Mouse (Mus musculus): ENCODE measurements around the gene Prpf8. TPM values are rescaled to one million over a fixed set of nuclear protein-coding genes. Genes with fewer than 3 reads are reported as not detected.

Gene Prpf8
- polyA plus RNA-seq, 1 experiment from 2014 or later: 41.3 TPM

DNA sequence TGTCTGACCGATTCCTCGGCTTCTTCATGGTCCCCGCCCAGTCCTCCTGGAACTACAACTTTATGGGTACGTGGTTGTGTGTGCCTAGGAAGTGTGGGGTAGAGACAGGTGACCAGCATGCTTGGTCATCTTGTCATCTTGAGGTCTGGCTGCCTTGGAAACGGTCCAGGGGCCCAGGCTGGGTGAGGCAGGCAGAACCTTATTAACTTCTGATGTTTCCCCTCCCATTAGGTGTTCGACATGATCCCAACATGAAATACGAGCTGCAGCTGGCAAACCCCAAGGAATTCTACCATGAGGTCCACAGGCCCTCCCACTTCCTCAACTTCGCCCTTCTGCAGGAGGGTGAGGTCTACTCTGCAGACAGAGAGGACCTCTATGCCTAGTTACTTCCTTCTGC is 22.3 kb downstream of the Prpf8 start:
- Histone ChIP-seq H3K9ac (peak overlapping the region; percentile 78; the same call in 1 of the 2 replicates), H3K4me2 (no peak overlapping the region), H3K27ac (ENCODE audit: poor library complexity, severe bottlenecking) (peak overlapping the region; percentile 88), H3K9me3 (replicated peaks) (no peaks in the 10 kb centered on the region), H3K4me3 (no peak overlapping the region), H3K36me3 (peaks cover 50% of the 10 kb centered on the region), H3K27me3 (replicated peaks) (no peaks in the 10 kb centered on the region), H3K4me1 (replicated peaks) (peaks cover 26% of the 10 kb centered on the region)
- 73% methylated on average over 8 of the region's 8 CpGs for WGBS
- no peak for ATAC-seq (ENCODE audit: insufficient number of reproducible peaks, low FRiP score)

DNA sequence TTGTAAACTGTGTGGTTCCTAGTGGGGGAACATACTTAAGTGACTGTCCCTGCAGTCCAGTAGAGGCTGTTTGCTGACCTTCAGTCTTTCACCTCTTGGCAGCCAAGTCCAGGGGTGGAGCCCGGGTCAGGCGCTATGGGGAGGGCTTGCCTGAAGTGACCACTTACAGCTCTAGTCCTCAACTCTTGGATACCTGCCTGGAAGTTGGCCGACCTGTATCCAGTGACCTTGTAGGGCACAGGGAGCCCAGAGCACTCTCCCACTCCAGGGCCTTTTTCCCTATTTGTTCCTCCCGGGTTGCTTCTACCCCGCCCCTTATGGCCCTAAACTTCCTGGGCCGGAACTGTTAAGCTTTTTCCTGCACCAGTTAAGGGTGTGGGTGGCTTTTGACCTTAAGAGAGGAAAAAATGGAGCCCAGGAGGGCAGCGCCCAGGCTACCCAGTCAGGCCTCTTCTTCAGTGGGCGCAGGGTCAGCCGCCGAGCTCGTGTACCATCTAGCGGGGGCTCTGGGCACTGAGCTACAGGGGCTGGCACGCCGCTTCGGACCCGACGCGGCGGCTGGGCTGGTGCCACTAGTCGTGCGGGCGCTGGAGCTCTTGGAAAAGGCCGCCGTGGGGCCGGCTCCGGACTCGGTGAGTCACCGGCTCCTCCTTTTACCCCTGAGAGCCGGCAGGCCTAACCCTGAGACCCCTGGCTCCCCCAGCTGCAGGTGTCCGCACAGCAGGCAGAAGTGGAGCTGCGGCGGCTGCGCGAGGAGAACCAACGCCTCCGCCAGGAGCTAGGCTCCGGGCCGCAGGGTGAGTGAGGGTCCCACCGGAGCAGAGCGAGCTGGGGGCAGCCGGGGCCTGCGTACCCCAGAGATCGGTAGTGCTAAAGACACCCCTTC is 23.4 kb downstream of the Prpf8 start, which contains the start of gene Rilp:
TSS of gene Rilp (plus strand) at position 354 of the 886 bp plus-strand sequence.
- no peaks in the 10 kb centered on the region for H3K27me3 ChIP-seq (replicated peaks)
- H3K9me3 ChIP-seq (replicated peaks): no peaks in the 10 kb centered on the region
- H3K36me3 ChIP-seq: peaks cover 40% of the 10 kb centered on the region
- peak; percentile 78 for ATAC-seq (ENCODE audit: insufficient number of reproducible peaks, low FRiP score)
- H3K9ac ChIP-seq: peak within 1 kb of the TSS; percentile 78
- peak within 1 kb of the TSS; percentile 57 for H3K4me3 ChIP-seq
- peak within 1 kb of the TSS; percentile 96 for H3K4me2 ChIP-seq
- peaks cover 29% of the 10 kb centered on the region for H3K4me1 ChIP-seq (replicated peaks)
- H3K27ac ChIP-seq (ENCODE audit: poor library complexity, severe bottlenecking): peak within 1 kb of the TSS; percentile 88
- WGBS: under 1% methylated on average over 43 of the region's 43 CpGs

DNA sequence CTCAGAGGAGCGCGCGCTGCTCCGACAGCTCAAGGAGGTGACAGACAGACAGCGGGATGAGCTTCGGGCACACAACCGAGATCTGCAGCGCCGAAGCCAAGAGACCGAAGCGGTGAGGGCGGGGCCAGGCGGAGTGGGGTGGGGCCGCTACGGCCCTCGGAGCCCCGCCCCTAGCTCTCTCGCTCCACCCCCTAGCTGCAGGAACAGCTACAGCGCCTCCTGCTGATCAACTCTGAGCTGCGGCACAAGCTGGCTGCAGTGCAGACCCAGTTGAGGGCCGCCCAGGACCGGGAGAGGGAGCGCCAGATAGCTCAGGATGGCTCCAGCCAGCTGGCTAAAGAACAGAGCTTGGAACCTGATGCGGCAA is 24.0 kb downstream of the Prpf8 start:
- Histone ChIP-seq H3K36me3 (peaks cover 40% of the 10 kb centered on the region), H3K9me3 (replicated peaks) (no peaks in the 10 kb centered on the region), H3K27ac (ENCODE audit: poor library complexity, severe bottlenecking) (peak overlapping the region; percentile 88; the same call in 1 of the 2 replicates), H3K4me3 (peak overlapping the region; percentile 57), H3K4me2 (peak overlapping the region; percentile 96), H3K9ac (peak overlapping the region; percentile 78), H3K4me1 (replicated peaks) (peaks cover 29% of the 10 kb centered on the region), H3K27me3 (replicated peaks) (no peaks in the 10 kb centered on the region)
- 4% methylated on average over 23 of the region's 24 CpGs for WGBS
- ATAC-seq (ENCODE audit: insufficient number of reproducible peaks, low FRiP score): peak; percentile 88

DNA sequence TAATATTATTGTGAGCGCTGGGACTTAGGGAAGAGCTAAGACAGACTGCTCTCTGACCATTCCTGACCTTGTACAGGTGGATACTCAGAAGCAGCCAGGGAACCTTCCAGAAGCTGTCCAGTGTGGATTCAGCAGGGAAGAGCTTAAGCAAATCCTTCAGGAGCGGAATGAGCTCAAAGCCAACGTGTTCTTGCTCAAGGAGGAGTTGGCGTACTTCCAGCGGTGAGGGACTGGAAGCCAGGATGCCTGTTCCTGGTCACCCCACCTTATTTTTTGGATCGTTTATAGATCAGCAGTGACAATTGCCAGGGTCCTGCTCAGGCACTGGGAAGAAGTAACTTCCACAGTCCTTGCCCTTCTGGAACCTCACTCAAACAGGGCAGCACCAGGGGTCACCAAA is 24.6 kb downstream of the Prpf8 start:
- H3K4me2 ChIP-seq: no peak overlapping the region
- no peaks in the 10 kb centered on the region for H3K9me3 ChIP-seq (replicated peaks)
- no peak for ATAC-seq (ENCODE audit: insufficient number of reproducible peaks, low FRiP score)
- H3K27ac ChIP-seq (ENCODE audit: poor library complexity, severe bottlenecking): no peak overlapping the region
- no peak overlapping the region for H3K9ac ChIP-seq
- H3K27me3 ChIP-seq (replicated peaks): no peaks in the 10 kb centered on the region
- H3K4me1 ChIP-seq (replicated peaks): peaks cover 29% of the 10 kb centered on the region
- H3K36me3 ChIP-seq: peaks cover 34% of the 10 kb centered on the region
- H3K4me3 ChIP-seq: no peak overlapping the region
- WGBS: 79% methylated on average over 6 of the region's 6 CpGs

DNA sequence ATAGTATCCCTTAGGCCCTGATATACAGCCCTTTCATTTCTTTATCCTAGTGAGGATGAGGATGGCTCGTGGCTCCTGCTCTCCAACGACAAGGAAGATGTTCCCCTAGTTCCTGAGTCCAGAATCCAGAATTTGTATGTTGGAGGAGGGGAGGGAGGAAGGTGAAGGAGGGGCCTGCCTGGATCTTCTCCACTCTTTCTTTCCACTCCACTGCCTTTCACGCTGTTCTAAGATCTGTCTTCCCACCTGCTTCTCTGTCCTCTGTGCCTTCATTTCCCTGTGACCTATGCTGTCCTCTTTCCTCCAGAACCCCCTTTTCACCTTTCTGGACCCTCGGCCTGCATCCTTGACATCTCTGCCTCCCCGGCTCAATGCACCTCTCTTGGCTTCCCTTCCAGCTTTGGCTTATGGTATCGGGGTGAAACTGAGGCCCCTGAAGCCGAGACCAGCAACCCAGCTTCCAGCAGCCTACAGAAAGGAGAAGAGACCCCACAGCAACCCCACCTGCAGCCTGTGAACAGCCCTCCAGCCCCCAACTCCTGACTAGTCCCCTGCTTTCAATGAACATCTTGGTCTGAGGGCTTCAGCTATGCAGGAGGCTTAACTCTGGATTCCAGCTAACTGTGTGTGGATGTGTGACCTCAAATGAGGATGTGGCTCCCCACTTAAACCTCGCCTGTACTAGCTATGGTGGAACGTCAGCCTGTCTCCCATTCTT is 25.8 kb downstream of the Prpf8 start:
- 74% methylated on average over 9 of the region's 9 CpGs for WGBS
- Histone ChIP-seq H3K27me3 (replicated peaks) (no peaks in the 10 kb centered on the region), H3K4me1 (replicated peaks) (peaks cover 29% of the 10 kb centered on the region), H3K36me3 (peaks cover 30% of the 10 kb centered on the region), H3K4me2 (no peak overlapping the region), H3K9me3 (replicated peaks) (no peaks in the 10 kb centered on the region), H3K4me3 (no peak overlapping the region), H3K27ac (ENCODE audit: poor library complexity, severe bottlenecking) (no peak overlapping the region), H3K9ac (no peak overlapping the region; the same call in 1 of the 2 replicates)
- ATAC-seq (ENCODE audit: insufficient number of reproducible peaks, low FRiP score): no peak

DNA sequence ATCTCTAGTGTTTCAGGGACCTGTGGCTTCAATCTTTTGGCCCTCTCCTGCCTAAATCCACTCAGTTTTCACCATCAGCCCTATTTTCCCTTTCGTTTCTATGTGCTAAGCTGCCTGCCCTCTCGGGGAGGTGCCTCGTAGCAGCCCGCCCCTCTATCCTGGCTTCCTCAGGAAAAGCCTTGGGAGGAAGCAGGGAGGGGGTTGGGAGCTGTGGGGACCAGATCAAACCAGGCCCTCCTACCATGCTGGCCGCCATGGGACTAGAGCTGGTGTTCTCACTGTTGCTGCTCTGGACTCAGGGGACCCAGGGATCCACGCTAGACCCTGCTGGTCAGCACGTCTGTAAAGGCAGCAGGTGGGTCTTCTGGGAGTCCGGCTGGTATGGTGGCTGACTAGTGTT is 26.7 kb downstream of the Prpf8 start, which contains the start of gene Scarf1:
TSS of gene Scarf1 (plus strand) at position 205 of the 400 bp plus-strand sequence.
- peak within 1 kb of the TSS; percentile 45 for H3K4me3 ChIP-seq
- H3K9ac ChIP-seq: peak within 1 kb of the TSS; percentile 49
- peaks cover 29% of the 10 kb centered on the region for H3K4me1 ChIP-seq (replicated peaks)
- no peaks in the 10 kb centered on the region for H3K27me3 ChIP-seq (replicated peaks)
- peak within 1 kb of the TSS; percentile 61 for H3K4me2 ChIP-seq
- 50% methylated on average over 8 of the region's 8 CpGs for WGBS
- H3K27ac ChIP-seq (ENCODE audit: poor library complexity, severe bottlenecking): peak within 1 kb of the TSS; percentile 39
- H3K9me3 ChIP-seq (replicated peaks): no peaks in the 10 kb centered on the region
- peak; percentile 39; the same call in 1 of the 2 replicates for ATAC-seq (ENCODE audit: insufficient number of reproducible peaks, low FRiP score)
- peaks cover 21% of the 10 kb centered on the region for H3K36me3 ChIP-seq

DNA sequence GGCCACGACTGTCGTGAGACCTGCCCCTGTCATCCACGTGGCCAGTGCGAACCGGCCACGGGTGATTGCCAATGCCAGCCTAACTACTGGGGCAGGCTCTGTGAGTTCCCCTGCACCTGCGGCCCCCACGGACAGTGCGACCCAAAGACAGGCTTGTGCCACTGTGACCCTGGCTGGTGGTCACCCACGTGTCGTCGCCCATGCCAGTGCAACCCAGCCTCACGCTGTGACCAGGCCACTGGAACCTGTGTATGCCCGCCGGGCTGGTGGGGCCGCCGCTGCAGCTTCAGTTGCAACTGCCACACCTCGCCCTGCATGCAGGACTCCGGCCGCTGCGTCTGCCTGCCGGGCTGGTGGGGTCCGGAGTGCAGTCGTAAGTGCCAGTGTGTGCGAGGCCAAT is 28.6 kb downstream of the Prpf8 start:
- WGBS: 90% methylated on average over 25 of the region's 25 CpGs
- Histone ChIP-seq H3K36me3 (0 out of 2 replicates have a peak, but pooled peaks cover 9% of the 10 kb centered on the region), H3K4me2 (no peak overlapping the region), H3K9ac (no peak overlapping the region), H3K4me1 (replicated peaks) (peaks cover 11% of the 10 kb centered on the region), H3K27ac (ENCODE audit: poor library complexity, severe bottlenecking) (no peak overlapping the region), H3K9me3 (replicated peaks) (no peaks in the 10 kb centered on the region), H3K27me3 (replicated peaks) (no peaks in the 10 kb centered on the region), H3K4me3 (no peak overlapping the region)
- ATAC-seq (ENCODE audit: insufficient number of reproducible peaks, low FRiP score): no peak

DNA sequence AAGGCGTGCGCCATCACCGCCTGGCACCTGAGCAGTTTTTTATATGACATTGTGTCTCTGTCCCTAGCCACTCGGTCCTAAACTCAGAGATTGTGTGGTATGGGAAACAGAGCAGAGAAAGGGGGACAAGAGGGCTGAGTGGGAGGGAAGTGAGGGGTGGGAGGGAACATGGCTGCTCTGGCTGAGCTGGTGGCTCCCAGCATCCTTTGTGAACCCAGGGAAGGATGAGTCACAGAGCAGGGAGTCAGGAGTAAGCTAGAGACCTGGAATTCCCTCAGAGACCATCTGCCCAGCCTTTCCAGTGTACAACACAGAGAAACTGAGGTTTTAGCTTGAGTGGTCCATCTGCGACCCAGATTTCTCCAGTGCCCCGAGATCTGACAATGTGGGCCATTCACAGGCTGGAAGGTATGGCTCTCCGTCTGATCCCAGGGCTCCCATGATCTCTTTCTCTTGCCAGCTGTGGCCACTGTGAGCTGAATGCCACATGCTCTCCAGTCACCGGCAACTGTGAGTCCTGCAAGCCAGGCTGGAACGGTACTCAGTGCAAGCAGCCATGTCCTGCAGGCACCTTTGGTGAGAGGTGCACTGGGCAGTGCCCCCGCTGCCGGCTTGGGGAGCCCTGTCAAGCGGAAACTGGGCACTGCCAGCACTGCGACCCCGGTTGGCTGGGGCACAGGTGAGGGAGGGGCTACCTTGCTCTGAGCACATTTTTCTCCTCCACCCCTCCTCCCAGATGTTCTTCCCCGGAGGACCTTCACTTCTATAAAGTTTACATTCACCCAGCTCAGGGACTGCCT is 33.4 kb downstream of the Prpf8 start:
- H3K4me3 ChIP-seq: no peak overlapping the region
- H3K27me3 ChIP-seq (replicated peaks): 0 out of 2 replicates have a peak, but pooled peaks cover 3% of the 10 kb centered on the region
- no peak overlapping the region for H3K9ac ChIP-seq
- no peak overlapping the region for H3K27ac ChIP-seq (ENCODE audit: poor library complexity, severe bottlenecking)
- H3K4me1 ChIP-seq (replicated peaks): no peaks in the 10 kb centered on the region
- 0 out of 2 replicates have a peak, but pooled peaks have one; percentile 39 for ATAC-seq (ENCODE audit: insufficient number of reproducible peaks, low FRiP score)
- 77% methylated on average over 15 of the region's 15 CpGs for WGBS
- no peak overlapping the region for H3K4me2 ChIP-seq
- no peaks in the 10 kb centered on the region for H3K9me3 ChIP-seq (replicated peaks)
- 0 out of 2 replicates have a peak, but pooled peaks cover 9% of the 10 kb centered on the region for H3K36me3 ChIP-seq

DNA sequence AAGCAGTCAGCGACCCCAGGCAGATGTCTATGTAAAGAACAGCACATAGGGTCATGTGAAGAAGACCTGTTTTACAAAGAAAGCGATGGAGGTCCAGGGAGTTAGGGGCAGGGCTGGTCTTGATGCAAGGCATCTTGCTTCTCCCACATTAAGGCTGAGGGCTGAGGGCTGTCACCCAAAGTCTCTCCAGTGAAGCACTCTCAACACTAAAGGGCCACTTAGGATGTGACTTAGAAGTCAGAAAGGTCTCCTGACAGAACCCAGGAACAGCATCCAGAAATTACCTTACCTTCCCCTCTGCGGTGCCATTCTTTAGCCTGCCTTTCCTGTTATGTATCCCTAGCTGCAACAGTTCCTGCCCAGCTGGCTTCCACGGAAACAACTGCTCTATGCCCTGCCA is 35.0 kb downstream of the Prpf8 start:
- no peak overlapping the region for H3K9ac ChIP-seq
- no peak overlapping the region for H3K4me3 ChIP-seq
- 0 out of 2 replicates have a peak, but pooled peaks cover 3% of the 10 kb centered on the region for H3K27me3 ChIP-seq (replicated peaks)
- no peaks in the 10 kb centered on the region for H3K9me3 ChIP-seq (replicated peaks)
- H3K27ac ChIP-seq (ENCODE audit: poor library complexity, severe bottlenecking): no peak overlapping the region
- H3K4me2 ChIP-seq: no peak overlapping the region
- peaks cover 5% of the 10 kb centered on the region; the same call in 1 of the 2 replicates for H3K36me3 ChIP-seq
- H3K4me1 ChIP-seq (replicated peaks): no peaks in the 10 kb centered on the region
- WGBS: 85% methylated on average over 4 of the region's 4 CpGs
- no peak for ATAC-seq (ENCODE audit: insufficient number of reproducible peaks, low FRiP score)

DNA sequence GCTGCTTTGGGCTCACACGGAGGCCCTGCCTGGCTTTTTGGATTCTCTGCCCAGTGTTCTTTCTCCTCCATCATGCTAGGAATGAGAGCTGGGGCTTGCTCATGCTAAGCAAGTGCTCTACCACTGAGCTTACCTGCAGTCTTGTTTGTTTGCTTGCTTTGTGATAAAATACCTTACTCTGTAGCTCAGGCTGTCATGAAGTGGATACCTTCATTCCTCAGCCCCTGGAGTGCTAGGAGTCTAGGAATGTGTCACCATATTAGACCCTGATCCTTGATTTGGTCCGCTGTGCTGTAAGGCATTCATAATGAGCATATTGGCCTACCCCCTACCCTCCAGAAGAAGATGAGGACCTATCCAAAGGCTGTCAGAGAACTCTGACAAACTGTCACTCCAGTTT is 36.2 kb downstream of the Prpf8 start:
- no peak overlapping the region for H3K4me2 ChIP-seq
- 77% methylated on average over 2 of the region's 2 CpGs for WGBS
- H3K27me3 ChIP-seq (replicated peaks): 0 out of 2 replicates have a peak, but pooled peaks cover 3% of the 10 kb centered on the region
- H3K9ac ChIP-seq: no peak overlapping the region
- H3K4me3 ChIP-seq: no peak overlapping the region
- H3K9me3 ChIP-seq (replicated peaks): no peaks in the 10 kb centered on the region
- H3K27ac ChIP-seq (ENCODE audit: poor library complexity, severe bottlenecking): no peak overlapping the region
- no peak for ATAC-seq (ENCODE audit: insufficient number of reproducible peaks, low FRiP score)
- H3K36me3 ChIP-seq: peaks cover 6% of the 10 kb centered on the region; the same call in 1 of the 2 replicates
- H3K4me1 ChIP-seq (replicated peaks): no peaks in the 10 kb centered on the region

Measured in heart, embryonic 12.5 days (tissue).